Mouse (Mus musculus) myocyte (in vitro differentiated cells): Measurements from ENCODE around the gene Paqr7.

Experiments used
- E2F4 ChIP-seq: IDR thresholded peaks from one replicate; pipeline ENCODE4 v1.6.1; 2011; ENCODE audit warnings: mild to moderate bottlenecking, control low read depth, moderate library complexity; ENCODE audit not compliant: insufficient read depth
- MAX ChIP-seq: IDR thresholded peaks from one replicate; pipeline ENCODE4 v1.6.1; 2011; ENCODE audit warnings: low read depth, mild to moderate bottlenecking, control low read depth
- MYOD1 ChIP-seq, 3 experiments: IDR thresholded peaks; one replicate each; pipeline ENCODE4 v1.6.1; 2011; ENCODE audit warnings: control low read depth in 2 of 3, low read depth in 2 of 3, mild to moderate bottlenecking in 2 of 3, moderate library complexity in 1 of 3; ENCODE audit not compliant: insufficient read length in 2 of 3, control insufficient read depth in 1 of 3
- MYOG ChIP-seq, 3 experiments: IDR thresholded peaks; one replicate each; pipeline ENCODE4 v1.6.1; 2011; ENCODE audit warnings: control low read depth in 2 of 3, low read depth in 2 of 3, mild to moderate bottlenecking in 2 of 3; ENCODE audit not compliant: insufficient read length in 2 of 3, control insufficient read depth in 1 of 3, insufficient read depth in 1 of 3
- POLR2A ChIP-seq: IDR thresholded peaks from one replicate; pipeline ENCODE4 v1.6.1; 2011; ENCODE audit warnings: low read depth, mild to moderate bottlenecking, control low read depth, moderate library complexity; ENCODE audit not compliant: insufficient read length
- POLR2AphosphoS2 ChIP-seq: IDR thresholded peaks from one replicate; pipeline ENCODE4 v1.6.1; 2011; ENCODE audit warnings: low read depth, control low read depth; ENCODE audit not compliant: insufficient read length
- SRF ChIP-seq: IDR thresholded peaks from one replicate; pipeline ENCODE4 v1.6.1; 2011; ENCODE audit warnings: low read depth; ENCODE audit not compliant: control insufficient read depth, insufficient read length
- TCF12 ChIP-seq: IDR thresholded peaks from one replicate; pipeline ENCODE4 v1.6.1; 2011; ENCODE audit warnings: mild to moderate bottlenecking, control low read depth; ENCODE audit not compliant: poor library complexity, insufficient read depth, severe bottlenecking
- TCF3 ChIP-seq: IDR thresholded peaks from one replicate; pipeline ENCODE4 v1.6.1; 2011; ENCODE audit warnings: low read depth, control low read depth; ENCODE audit not compliant: insufficient read length
- USF1 ChIP-seq: IDR thresholded peaks from one replicate; pipeline ENCODE4 v1.6.1; 2011; ENCODE audit warnings: low read depth, mild to moderate bottlenecking, control low read depth, moderate library complexity

DNA sequence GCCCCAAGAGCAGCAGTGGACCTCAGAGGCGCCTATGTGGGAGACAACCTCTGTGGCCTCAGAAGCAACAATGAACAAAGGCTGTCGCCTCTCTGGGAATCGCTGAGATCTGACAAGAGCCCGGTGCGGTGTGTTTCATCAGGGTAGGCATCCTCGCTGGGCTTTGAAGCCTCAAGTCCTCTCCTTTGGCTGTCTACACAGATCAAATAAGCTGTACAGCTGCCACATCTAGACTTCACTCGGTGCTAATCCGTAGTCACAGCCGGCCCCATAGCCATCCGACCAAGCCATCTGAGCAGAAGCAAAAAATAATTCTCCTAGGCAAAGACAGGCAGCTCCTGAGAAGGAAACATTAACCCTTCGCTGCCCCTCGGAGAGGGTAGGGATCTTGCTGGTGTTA is 30.7 kb upstream of the Paqr7 start:
- TF ChIP-seq MAX (no peak), SRF (no peak), USF1 (no peak), MYOG (IDR thresholded peaks at IDR 0.05; ENCODE audit: control insufficient read depth in 1 of 3, insufficient read depth in 1 of 3, insufficient read length in 2 of 3, low read depth in 2 of 3) (no peak), POLR2A (no peak), TCF12 (no peak), POLR2AphosphoS2 (no peak), TCF3 (no peak), MYOD1 (IDR thresholded peaks at IDR 0.05; ENCODE audit: control insufficient read depth in 1 of 3, insufficient read length in 2 of 3, low read depth in 2 of 3) (no peak), E2F4 (no peak)
